Mouse (Mus musculus): ENCODE measurements around the gene Nf1.

DNA sequence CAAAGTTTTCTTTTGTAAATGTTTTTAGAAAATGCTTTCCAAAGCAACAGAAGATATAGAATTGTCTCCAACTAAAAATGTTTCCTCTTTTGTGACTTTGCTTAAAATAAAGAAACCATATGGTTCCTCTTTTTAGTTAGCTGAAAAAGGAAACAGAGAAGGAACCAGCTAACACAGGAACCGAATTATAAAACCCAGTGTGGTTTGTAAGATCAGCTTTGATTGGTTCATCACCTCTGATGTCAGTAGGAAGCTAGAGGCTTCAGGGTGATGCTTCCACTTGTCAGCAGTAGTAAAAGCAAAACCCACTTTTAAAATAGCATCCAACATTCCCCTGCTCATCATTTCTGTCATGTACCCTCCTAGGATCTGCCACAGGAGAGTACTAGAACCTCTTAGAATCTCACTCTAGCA is 180.4 kb downstream of the Nf1 start:
- TF ChIP-seq CTCF (IDR thresholded peaks at IDR 0.05) (no peak), POLR2A (IDR thresholded peaks at IDR 0.05; ENCODE audit: insufficient read depth, low read depth, low read length) (no peak), EP300 (IDR thresholded peaks at IDR 0.05; ENCODE audit: insufficient read depth, low read depth, low read length) (no peak)

All from heart, adult 2 months (tissue).